Mouse (Mus musculus): ENCODE measurements around the gene Fkbp2. TPM values are rescaled to one million over a fixed set of nuclear protein-coding genes. Genes with fewer than 3 reads are reported as not detected.

Gene Fkbp2
- 64.2 and 65.1 TPM in 2 replicates for polyA plus RNA-seq (2014; fragmentation: Nextera tagmentation; extraction: Ambion mirVana)

DNA sequence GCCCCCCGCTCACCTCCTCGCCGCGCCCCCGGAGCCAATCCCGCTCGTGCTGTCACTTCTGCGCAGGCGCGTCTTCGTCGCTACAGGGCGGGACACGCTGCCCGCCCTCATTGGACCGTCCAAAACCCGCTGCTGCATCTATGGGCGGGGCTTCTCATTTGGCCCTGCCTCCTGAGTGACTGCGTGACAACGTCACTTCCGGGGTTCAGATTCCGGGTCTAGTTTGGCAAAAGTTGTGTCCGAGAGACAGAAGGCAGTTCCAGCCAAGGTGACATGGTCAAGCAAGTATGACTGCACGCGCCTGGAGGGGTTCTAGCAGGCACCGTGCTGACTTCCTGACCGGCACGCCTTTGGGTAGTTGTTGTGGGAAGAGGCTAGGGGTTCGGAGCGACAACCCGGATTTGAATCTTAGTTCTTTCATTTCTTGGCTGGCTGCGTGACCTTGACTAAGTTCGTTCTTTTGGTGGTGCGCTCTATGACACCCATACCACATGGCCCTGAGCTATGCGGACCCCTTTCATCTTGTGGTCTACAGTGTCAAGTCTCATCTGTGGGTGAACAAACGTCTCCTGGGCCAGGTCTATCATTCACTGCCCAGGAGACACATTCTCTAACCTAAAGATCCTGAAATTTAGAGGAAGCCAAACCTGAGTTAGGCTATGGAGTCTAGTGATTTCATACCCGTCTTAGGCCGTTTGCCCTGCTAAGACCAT lies at the start of gene Fkbp2:
Fkbp2 (minus strand) TSS at position 121 of the 713 bp plus-strand sequence.
- Histone ChIP-seq H3K4me1 (ENCODE audit: control insufficient read depth in 2 of 2, insufficient read depth in 2 of 2, low read length in 2 of 2) (peaks cover 18 to 38% of the 10 kb centered on the region in 2 experiments; a peak in 3 of 4 replicates), H3K4me2 (ENCODE audit: low read length) (peak within 1 kb of the TSS; percentile 71), H3K4me3 (ENCODE audit: control insufficient read depth in 1 of 2, insufficient read depth in 1 of 2, low read depth in 1 of 2, low read length in 2 of 2) (peak within 1 kb of the TSS; percentile 75 to 80), H3K27me3 (ENCODE audit: control insufficient read depth, insufficient read depth, low read length) (no peaks in the 10 kb centered on the region), H3K27ac (replicated peaks in 1 of 2; ENCODE audit: control insufficient read depth in 1 of 2, insufficient read depth in 1 of 2, low read depth in 2 of 2, low read length in 2 of 2) (peak within 1 kb of the TSS; percentile 97 to 99), H3K9me3 (ENCODE audit: control insufficient read depth, low read length) (no peaks in the 10 kb centered on the region), H3K36me3 (ENCODE audit: control insufficient read depth, insufficient read depth, low read length) (peaks cover 66% of the 10 kb centered on the region), H3K9ac (ENCODE audit: low read length) (peak within 1 kb of the TSS; percentile 85)
- ATAC-seq (ENCODE audit: insufficient number of reproducible peaks, insufficient read depth, low FRiP score, low read depth): peak; percentile 88
- WGBS: under 1% methylated on average over 38 of the region's 38 CpGs

DNA sequence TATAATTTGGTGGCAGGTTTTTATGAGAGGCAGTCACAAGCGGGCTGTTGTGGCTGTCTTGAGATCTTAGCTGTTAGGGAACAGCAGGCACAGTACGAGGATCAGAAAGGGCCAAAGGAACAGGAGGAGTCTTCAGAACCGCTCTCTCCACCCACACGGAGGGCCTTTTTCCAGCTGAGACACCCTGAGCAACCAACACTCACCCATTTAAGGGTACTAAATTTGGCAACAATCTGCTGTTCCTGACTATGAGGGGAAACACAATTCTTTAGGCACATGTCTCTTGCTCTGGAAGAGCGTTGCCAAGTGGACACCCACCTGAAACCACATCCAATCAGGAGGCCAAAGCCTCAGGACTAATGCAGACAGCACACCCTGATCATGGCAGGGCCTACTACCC lies 49.2 kb upstream of the Fkbp2 start:
- Histone ChIP-seq H3K27me3 (ENCODE audit: control insufficient read depth, insufficient read depth, low read length) (no peaks in the 10 kb centered on the region), H3K36me3 (ENCODE audit: control insufficient read depth, insufficient read depth, low read length) (peaks cover 99% of the 10 kb centered on the region), H3K9ac (ENCODE audit: low read length) (no peak overlapping the region), H3K4me1 (ENCODE audit: control insufficient read depth in 2 of 2, insufficient read depth in 2 of 2, low read length in 2 of 2) (no peaks in the 10 kb centered on the region), H3K4me3 (ENCODE audit: control insufficient read depth in 1 of 2, insufficient read depth in 1 of 2, low read depth in 1 of 2, low read length in 2 of 2) (no peak overlapping the region), H3K27ac (replicated peaks in 1 of 2; ENCODE audit: control insufficient read depth in 1 of 2, insufficient read depth in 1 of 2, low read depth in 2 of 2, low read length in 2 of 2) (no peak overlapping the region), H3K4me2 (ENCODE audit: low read length) (no peak overlapping the region), H3K9me3 (ENCODE audit: control insufficient read depth, low read length) (no peaks in the 10 kb centered on the region)
- ATAC-seq (ENCODE audit: insufficient number of reproducible peaks, insufficient read depth, low FRiP score, low read depth): no peak
- 88% methylated on average over 5 of the region's 5 CpGs for WGBS

DNA sequence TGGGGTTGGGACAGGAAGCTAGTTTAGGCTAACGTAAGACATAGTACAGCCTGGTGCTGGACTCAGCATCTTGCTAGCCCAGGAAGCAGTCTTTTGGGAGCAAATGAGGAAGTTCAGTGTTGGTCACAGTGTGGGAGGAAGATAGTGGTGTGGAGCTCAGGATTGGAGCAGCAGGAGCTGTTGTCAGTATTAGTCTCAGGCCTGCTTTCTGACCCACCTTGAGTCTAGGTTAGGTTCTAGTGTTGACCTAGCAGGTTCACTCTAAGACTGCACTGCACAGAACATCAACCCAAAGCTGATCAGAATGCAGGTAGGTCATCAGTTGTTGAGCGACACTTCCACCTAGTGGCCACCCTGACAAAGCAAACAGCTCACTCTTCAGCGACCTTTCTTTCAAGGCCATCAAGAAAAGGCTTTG lies 39.9 kb upstream of the Fkbp2 start:
- Histone ChIP-seq H3K9ac (ENCODE audit: low read length) (no peak overlapping the region), H3K4me2 (ENCODE audit: low read length) (no peak overlapping the region), H3K4me3 (ENCODE audit: control insufficient read depth in 1 of 2, insufficient read depth in 1 of 2, low read depth in 1 of 2, low read length in 2 of 2) (no peak overlapping the region), H3K4me1 (ENCODE audit: control insufficient read depth in 2 of 2, insufficient read depth in 2 of 2, low read length in 2 of 2) (peaks cover 6 to 9% of the 10 kb centered on the region in 2 experiments; a peak in 2 of 4 replicates), H3K36me3 (ENCODE audit: control insufficient read depth, insufficient read depth, low read length) (peaks cover 66% of the 10 kb centered on the region), H3K27me3 (ENCODE audit: control insufficient read depth, insufficient read depth, low read length) (no peaks in the 10 kb centered on the region), H3K27ac (replicated peaks in 1 of 2; ENCODE audit: control insufficient read depth in 1 of 2, insufficient read depth in 1 of 2, low read depth in 2 of 2, low read length in 2 of 2) (no peak overlapping the region), H3K9me3 (ENCODE audit: control insufficient read depth, low read length) (no peaks in the 10 kb centered on the region)
- no peak for ATAC-seq (ENCODE audit: insufficient number of reproducible peaks, insufficient read depth, low FRiP score, low read depth)
- WGBS: 50% methylated on average over 3 of the region's 3 CpGs

DNA sequence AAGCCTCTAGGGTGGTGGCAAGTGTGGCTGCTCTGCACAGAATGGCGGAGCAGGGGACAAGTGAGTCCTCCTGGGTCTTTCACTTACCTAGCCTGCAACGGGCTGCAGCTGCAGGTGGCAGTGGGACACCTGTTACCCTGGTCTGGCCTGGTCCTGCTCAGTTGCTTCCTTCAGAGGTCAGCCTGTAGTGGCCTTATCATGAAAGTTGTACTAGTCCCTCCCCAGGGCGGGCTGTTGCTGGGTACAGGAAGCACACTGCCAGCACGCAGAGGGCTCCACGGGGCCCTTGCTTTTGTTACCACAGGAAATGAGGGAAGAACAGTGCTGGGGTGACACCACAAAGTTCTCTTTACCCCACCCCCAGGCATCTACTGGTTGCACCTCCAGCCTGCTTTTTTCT lies 38.9 kb upstream of the Fkbp2 start, which contains the start of gene Fermt3:
Fermt3 (minus strand) TSS at position 279 of the 400 bp plus-strand sequence.
- peak within 1 kb of the TSS; percentile 11; the same call in 1 of the 2 replicates for H3K9ac ChIP-seq (ENCODE audit: low read length)
- 0 out of 2 replicates have a peak, but pooled peaks have one; percentile 36 for ATAC-seq (ENCODE audit: insufficient number of reproducible peaks, insufficient read depth, low FRiP score, low read depth)
- peaks cover 6 to 9% of the 10 kb centered on the region in 2 experiments; a peak in 2 of 4 replicates for H3K4me1 ChIP-seq (ENCODE audit: control insufficient read depth in 2 of 2, insufficient read depth in 2 of 2, low read length in 2 of 2)
- no peaks in the 10 kb centered on the region for H3K27me3 ChIP-seq (ENCODE audit: control insufficient read depth, insufficient read depth, low read length)
- H3K9me3 ChIP-seq (ENCODE audit: control insufficient read depth, low read length): no peaks in the 10 kb centered on the region
- WGBS: 60% methylated on average over 5 of the region's 5 CpGs
- peaks cover 56% of the 10 kb centered on the region for H3K36me3 ChIP-seq (ENCODE audit: control insufficient read depth, insufficient read depth, low read length)
- no peak within 1 kb of the TSS for H3K4me3 ChIP-seq (ENCODE audit: control insufficient read depth in 1 of 2, insufficient read depth in 1 of 2, low read depth in 1 of 2, low read length in 2 of 2)
- H3K4me2 ChIP-seq (ENCODE audit: low read length): no peak within 1 kb of the TSS
- peak within 1 kb of the TSS; percentile 35 to 48 for H3K27ac ChIP-seq (replicated peaks in 1 of 2; ENCODE audit: control insufficient read depth in 1 of 2, insufficient read depth in 1 of 2, low read depth in 2 of 2, low read length in 2 of 2)

DNA sequence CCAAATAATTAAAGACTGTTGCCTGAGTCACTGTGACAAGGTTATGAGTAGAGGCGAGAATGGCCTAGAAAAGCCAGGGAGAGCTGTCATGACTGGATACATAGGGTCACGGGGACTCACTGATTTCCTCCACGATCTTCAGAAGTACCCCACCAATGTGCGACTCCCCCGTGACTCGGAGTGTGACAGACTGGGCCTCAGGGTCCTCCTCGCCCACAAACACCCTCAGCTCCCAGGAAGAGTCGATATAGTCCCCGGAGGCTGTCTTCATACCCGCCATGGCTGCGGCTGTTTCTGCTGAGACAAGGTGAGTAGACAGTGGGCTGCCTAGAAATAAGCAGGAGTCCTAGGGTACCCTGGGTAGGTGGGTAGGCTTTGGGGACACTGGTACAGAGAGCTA lies 38.2 kb upstream of the Fkbp2 start:
- Histone ChIP-seq H3K9ac (ENCODE audit: low read length) (peak overlapping the region; percentile 11; the same call in 1 of the 2 replicates), H3K36me3 (ENCODE audit: control insufficient read depth, insufficient read depth, low read length) (peaks cover 49% of the 10 kb centered on the region), H3K4me1 (ENCODE audit: control insufficient read depth in 2 of 2, insufficient read depth in 2 of 2, low read length in 2 of 2) (peaks cover 6 to 9% of the 10 kb centered on the region in 2 experiments; a peak in 2 of 4 replicates), H3K4me2 (ENCODE audit: low read length) (no peak overlapping the region), H3K4me3 (ENCODE audit: control insufficient read depth in 1 of 2, insufficient read depth in 1 of 2, low read depth in 1 of 2, low read length in 2 of 2) (no peak overlapping the region), H3K9me3 (ENCODE audit: control insufficient read depth, low read length) (no peaks in the 10 kb centered on the region), H3K27ac (replicated peaks in 1 of 2; ENCODE audit: control insufficient read depth in 1 of 2, insufficient read depth in 1 of 2, low read depth in 2 of 2, low read length in 2 of 2) (peak overlapping the region; percentile 29 to 48; a peak in 3 of 4 replicates), H3K27me3 (ENCODE audit: control insufficient read depth, insufficient read depth, low read length) (no peaks in the 10 kb centered on the region)
- 82% methylated on average over 11 of the region's 11 CpGs for WGBS
- no peak for ATAC-seq (ENCODE audit: insufficient number of reproducible peaks, insufficient read depth, low FRiP score, low read depth)

DNA sequence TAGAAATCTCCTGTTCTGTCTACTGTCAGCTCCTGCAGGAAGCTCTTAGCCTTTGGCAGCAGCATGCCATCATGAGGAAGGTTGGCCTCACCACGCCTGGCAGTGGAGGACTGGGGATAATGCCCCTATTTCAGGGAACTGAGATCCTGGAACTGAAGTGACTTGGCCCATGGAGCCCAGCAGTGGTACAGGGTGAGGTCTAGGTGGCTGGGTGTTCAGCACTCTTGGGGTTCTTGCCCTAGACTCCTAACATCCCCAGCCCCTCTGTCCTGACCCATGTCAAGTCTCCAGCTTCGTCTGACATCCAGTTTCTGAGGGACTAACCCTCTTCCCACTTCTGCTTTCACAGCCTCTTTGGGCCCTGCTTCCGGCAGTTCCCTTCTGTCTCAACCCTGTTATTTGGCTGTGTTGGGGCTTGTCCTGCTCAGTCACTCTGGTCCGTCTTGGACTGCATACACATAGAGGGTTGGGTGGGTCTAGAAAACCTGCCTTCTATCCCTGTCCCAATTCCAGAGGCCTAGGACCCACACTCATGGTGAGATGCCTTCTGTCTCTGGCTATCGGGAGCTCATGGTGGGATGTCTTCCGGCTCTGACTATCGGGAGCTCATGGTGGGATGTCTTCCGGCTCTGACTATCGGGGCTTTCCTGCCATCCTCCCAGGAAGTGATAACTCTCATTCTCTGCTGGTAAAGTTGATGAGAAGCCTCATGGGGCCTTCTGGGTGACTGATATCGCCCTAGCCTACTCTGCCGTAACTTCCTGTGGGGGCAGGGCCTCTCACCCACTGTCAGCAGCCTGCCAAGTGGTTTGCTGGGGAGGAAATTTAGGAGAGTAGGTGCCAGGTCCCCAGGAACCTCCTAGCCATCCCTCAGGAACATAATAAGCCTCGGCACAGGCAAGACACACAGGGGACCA lies 37.5 kb upstream of the Fkbp2 start:
- Histone ChIP-seq H3K4me1 (ENCODE audit: control insufficient read depth in 2 of 2, insufficient read depth in 2 of 2, low read length in 2 of 2) (peaks cover 6 to 9% of the 10 kb centered on the region in 2 experiments; a peak in 2 of 4 replicates), H3K27ac (replicated peaks in 1 of 2; ENCODE audit: control insufficient read depth in 1 of 2, insufficient read depth in 1 of 2, low read depth in 2 of 2, low read length in 2 of 2) (peak overlapping the region; percentile 29 to 48; a peak in 3 of 4 replicates), H3K4me3 (ENCODE audit: control insufficient read depth in 1 of 2, insufficient read depth in 1 of 2, low read depth in 1 of 2, low read length in 2 of 2) (no peak overlapping the region), H3K36me3 (ENCODE audit: control insufficient read depth, insufficient read depth, low read length) (peaks cover 42% of the 10 kb centered on the region), H3K9me3 (ENCODE audit: control insufficient read depth, low read length) (no peaks in the 10 kb centered on the region), H3K27me3 (ENCODE audit: control insufficient read depth, insufficient read depth, low read length) (no peaks in the 10 kb centered on the region), H3K9ac (ENCODE audit: low read length) (peak overlapping the region; percentile 16; the same call in 1 of the 2 replicates), H3K4me2 (ENCODE audit: low read length) (peak overlapping the region; percentile 18; the same call in 1 of the 2 replicates)
- ATAC-seq (ENCODE audit: insufficient number of reproducible peaks, insufficient read depth, low FRiP score, low read depth): no peak
- 64% methylated on average over 12 of the region's 12 CpGs for WGBS

DNA sequence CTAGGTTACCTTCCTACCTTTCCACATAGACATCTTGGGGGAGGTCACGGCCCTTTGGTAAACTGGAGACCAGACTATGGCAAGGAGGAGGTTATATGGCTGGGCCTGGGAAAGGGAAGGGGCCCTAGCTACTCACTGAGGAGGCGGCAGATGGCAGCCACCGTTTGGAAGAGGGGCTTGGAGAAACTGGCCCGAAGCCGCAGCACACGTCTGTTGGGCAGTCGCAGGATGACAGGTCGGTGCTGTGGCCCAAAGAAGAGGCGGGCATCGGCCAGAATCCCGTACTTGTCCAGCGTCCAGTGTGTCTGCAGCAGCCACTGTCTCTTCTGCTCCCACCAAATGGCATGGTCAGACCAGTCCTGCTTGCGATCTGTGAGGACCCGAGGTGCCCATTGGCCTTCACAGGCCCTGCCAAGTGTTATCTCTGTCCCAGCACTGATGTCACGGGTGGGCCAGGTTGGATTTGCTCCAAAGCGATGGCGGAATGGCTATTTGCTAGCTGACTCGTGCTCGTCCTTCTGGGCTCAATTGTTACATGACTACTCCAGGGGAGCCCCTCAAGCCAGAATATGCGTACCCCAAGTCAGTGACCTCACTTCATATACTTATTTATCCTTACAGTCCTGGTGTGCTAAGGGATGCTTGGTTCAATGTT lies 34.3 kb upstream of the Fkbp2 start:
- no peak overlapping the region for H3K9ac ChIP-seq (ENCODE audit: low read length)
- no peak overlapping the region for H3K4me3 ChIP-seq (ENCODE audit: control insufficient read depth in 1 of 2, insufficient read depth in 1 of 2, low read depth in 1 of 2, low read length in 2 of 2)
- H3K4me1 ChIP-seq (ENCODE audit: control insufficient read depth in 2 of 2, insufficient read depth in 2 of 2, low read length in 2 of 2): peaks cover 6 to 9% of the 10 kb centered on the region in 2 experiments; a peak in 2 of 4 replicates
- H3K27ac ChIP-seq (replicated peaks in 1 of 2; ENCODE audit: control insufficient read depth in 1 of 2, insufficient read depth in 1 of 2, low read depth in 2 of 2, low read length in 2 of 2): no peak overlapping the region
- no peaks in the 10 kb centered on the region for H3K27me3 ChIP-seq (ENCODE audit: control insufficient read depth, insufficient read depth, low read length)
- peaks cover 10% of the 10 kb centered on the region for H3K36me3 ChIP-seq (ENCODE audit: control insufficient read depth, insufficient read depth, low read length)
- no peak overlapping the region for H3K4me2 ChIP-seq (ENCODE audit: low read length)
- WGBS: 82% methylated on average over 20 of the region's 20 CpGs
- ATAC-seq (ENCODE audit: insufficient number of reproducible peaks, insufficient read depth, low FRiP score, low read depth): 0 out of 2 replicates have a peak, but pooled peaks have one; percentile 38
- no peaks in the 10 kb centered on the region for H3K9me3 ChIP-seq (ENCODE audit: control insufficient read depth, low read length)

Data from heart, embryonic 14.5 days (tissue).